Mouse (Mus musculus): ENCODE measurements around the gene Phxr2.

DNA sequence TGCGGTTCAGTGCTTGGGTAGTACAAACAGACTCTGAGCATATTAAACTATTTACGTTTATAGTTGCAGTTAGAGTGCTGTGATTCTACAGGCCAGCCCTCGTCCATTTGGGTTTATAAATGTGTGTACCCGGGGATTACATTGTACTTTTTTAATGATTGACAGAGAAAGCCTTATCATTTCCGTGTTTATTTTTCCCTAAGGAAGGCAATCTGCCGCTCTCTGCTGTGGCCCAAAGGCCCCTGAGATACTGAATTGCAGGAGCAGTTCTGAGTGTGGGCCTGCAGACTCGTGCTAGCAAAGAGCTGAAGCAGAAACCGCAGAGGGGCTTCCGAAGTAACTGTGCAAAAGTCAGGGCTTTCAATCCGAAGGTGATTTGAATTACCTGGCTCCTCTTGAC, 8.2 kb downstream of the Phxr2 start:
- TF ChIP-seq POLR2A (IDR thresholded peaks at IDR 0.05; ENCODE audit: low read depth, low read length) (no peak), CTCF (IDR thresholded peaks at IDR 0.05; ENCODE audit: extremely low read depth, insufficient read length, insufficient replicate concordance, low read depth, low read length) (no peak)
